Mouse (Mus musculus) yolk sac, embryonic 10.5 days (tissue): Measurements from ENCODE around the gene Gm7951.
"Not testable (repeated sequence)": the region's sequence is repeated elsewhere in the genome, so short reads cannot be mapped to it uniquely, and the experiment has no call there.

Source experiments
- DNase-seq: peaks from one replicate; pipeline ENCODE4 v3.0.0-alpha.2; 2017; ENCODE audit warnings: low spot score

Gm7951 gene

GRCm38 (mm10) chr14:42117269-42117668 lies at the start of gene Gm7951:
TSS of gene Gm7951 (minus strand) at chr14:42117369.
- not testable (repeated sequence) for DNase-seq

- DNase-seq = not testable (repeated sequence)
These were observed 45.4 kb upstream of the Gm7951 start, which contains the start of gene Gm17027 for GRCm38 (mm10) chr14:42162522-42162921. TSS of gene Gm17027 (minus strand) at chr14:42162622.

GRCm38 (mm10) chr14:42134571-42134970 lies 17.4 kb upstream of the Gm7951 start:
- DNase-seq = not testable (repeated sequence)

GRCm38 (mm10) chr14:42133806-42134205 lies 16.6 kb upstream of the Gm7951 start:
- not testable (repeated sequence) for DNase-seq
